Mouse (Mus musculus): ENCODE results near the gene Vcp. TPM values are rescaled to one million over a fixed set of nuclear protein-coding genes. Genes with fewer than 3 reads are reported as not detected.
"Not testable (repeated sequence)": the region's sequence is repeated elsewhere in the genome, so short reads cannot be mapped to it uniquely, and the experiment has no call there.

Gene Vcp
- polyA plus RNA-seq (2015; fragmentation: Nextera tagmentation; extraction: Ambion mirVana), result 205 and 207 TPM in 2 replicates

DNA sequence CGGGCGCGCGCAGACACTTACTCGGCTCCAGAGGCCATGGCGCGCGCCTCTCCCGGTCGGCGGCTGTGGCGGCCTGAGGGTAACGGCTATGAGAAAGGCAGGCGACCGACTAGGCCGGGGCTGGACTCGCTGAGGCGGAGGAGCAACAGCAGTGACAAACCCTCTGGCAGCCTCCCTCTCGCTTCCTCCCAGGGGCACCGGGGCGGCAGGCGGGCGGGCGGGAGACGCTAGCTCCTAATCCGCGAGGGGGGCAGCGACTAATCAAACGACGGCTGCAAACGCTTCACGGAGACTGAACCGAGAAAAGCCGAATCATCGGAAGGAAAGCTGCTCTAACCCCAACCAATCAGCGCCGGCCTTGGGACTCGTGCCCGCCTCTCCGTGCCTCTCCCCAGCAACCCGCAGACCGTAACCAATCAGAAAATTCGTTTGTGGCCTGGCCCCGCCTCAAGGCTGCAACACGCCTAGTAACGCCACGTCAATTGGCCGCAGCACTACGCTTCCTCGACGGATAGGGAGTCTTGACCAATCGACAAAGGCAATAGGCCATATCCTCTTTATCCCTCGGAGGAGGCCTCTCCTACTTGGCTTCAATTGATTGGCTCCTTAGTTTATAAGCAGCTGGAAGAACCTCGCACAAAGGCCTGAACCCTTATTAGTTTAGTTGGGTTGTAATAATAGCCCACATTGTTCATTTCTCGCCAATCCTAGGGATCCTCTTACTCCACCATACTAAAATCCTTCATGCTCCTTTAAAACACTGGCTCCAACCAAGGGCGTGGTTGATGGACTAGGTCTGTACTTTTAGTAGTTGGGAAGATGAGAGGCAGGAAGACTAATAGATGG is at the start of gene Vcp:
Gene Vcp (minus strand): TSS at position 367 of the 846 bp plus-strand sequence.
- Histone ChIP-seq H3K9ac (ENCODE audit: low read depth, low read length) (peak within 1 kb of the TSS; percentile 98), H3K4me3 (ENCODE audit: low read depth, low read length) (peak within 1 kb of the TSS; percentile 77), H3K27ac (ENCODE audit: low read depth, low read length) (peak within 1 kb of the TSS; percentile 98), H3K4me2 (replicated peaks; ENCODE audit: low read depth) (peak within 1 kb of the TSS; percentile 72)
- H3K36me3 ChIP-seq (ENCODE audit: control insufficient read depth, insufficient read depth); H3K4me1 ChIP-seq (replicated peaks; ENCODE audit: control insufficient read depth, insufficient read depth, low read length); H3K27me3 ChIP-seq (replicated peaks; ENCODE audit: control insufficient read depth, insufficient read depth, low read length); H3K9me3 ChIP-seq (ENCODE audit: control insufficient read depth): not testable (repeated sequence)
- peak; percentile 97 for ATAC-seq
- 1% methylated on average over 49 of the region's 56 CpGs for WGBS

DNA sequence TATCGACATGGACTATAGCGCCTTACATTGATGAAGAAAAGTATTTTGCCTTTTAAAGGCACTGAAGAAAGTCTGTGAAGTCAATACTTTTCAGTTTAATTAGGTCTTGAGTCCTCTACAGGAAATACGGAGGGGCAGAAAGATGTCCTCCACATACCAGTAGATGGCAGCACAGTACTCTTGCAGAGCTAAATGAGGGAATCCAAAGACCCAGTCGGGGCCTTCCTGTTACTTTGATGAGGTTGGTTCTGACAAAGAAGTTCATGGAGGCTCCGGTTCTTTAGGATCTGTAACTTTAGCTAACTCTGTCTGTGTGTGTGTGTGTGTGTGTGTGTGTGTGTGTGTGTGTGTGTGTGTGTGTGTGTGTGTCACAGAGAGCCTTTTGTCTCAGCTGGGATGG is 46.9 kb upstream of the Vcp start:
- Histone ChIP-seq H3K27me3 (replicated peaks; ENCODE audit: control insufficient read depth, insufficient read depth, low read length) (no peaks in the 10 kb centered on the region), H3K4me2 (replicated peaks; ENCODE audit: low read depth) (peak overlapping the region; percentile 88; the same call in 1 of the 2 replicates), H3K36me3 (ENCODE audit: control insufficient read depth, insufficient read depth) (no peaks in the 10 kb centered on the region), H3K27ac (ENCODE audit: low read depth, low read length) (no peak overlapping the region), H3K4me3 (ENCODE audit: low read depth, low read length) (no peak overlapping the region), H3K9me3 (ENCODE audit: control insufficient read depth) (no peaks in the 10 kb centered on the region), H3K9ac (ENCODE audit: low read depth, low read length) (no peak overlapping the region), H3K4me1 (replicated peaks; ENCODE audit: control insufficient read depth, insufficient read depth, low read length) (peaks cover 8% of the 10 kb centered on the region; the same call in 1 of the 2 replicates)
- WGBS, result 5% methylated on average over 5 of the region's 5 CpGs
- TF ChIP-seq CTCF (IDR thresholded peaks at IDR 0.05; ENCODE audit: low read depth), result peak; percentile 95
- ATAC-seq, result no peak

DNA sequence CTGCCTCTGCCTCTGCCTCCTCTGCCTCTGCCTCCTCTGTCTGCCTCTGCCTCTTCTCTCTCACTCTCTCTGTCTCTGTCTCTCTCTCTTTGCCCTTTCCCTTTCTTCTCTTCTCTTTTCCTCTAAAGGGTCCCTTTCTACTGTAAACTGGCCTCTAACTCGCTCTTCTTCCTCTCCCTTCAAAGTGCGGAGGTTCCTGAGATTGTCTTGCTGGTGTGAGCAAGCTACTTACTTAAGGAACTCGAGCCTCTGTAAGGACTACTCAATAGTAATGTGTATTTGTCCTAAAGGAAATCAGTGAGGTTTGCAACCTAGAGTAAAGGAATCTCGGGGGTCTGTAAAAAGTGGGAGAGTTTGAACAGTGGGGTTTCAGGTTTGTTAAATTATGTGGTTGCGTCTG is 46.3 kb upstream of the Vcp start:
- no peak for TF ChIP-seq CTCF (IDR thresholded peaks at IDR 0.05; ENCODE audit: low read depth)
- no peak for ATAC-seq
- Histone ChIP-seq H3K4me1 (replicated peaks; ENCODE audit: control insufficient read depth, insufficient read depth, low read length) (peaks cover 8% of the 10 kb centered on the region; the same call in 1 of the 2 replicates), H3K9ac (ENCODE audit: low read depth, low read length) (no peak overlapping the region), H3K27me3 (replicated peaks; ENCODE audit: control insufficient read depth, insufficient read depth, low read length) (no peaks in the 10 kb centered on the region), H3K36me3 (ENCODE audit: control insufficient read depth, insufficient read depth) (no peaks in the 10 kb centered on the region), H3K4me3 (ENCODE audit: low read depth, low read length) (no peak overlapping the region), H3K27ac (ENCODE audit: low read depth, low read length) (0 out of 2 replicates have a peak overlapping the region, but pooled peaks have one; percentile 67), H3K4me2 (replicated peaks; ENCODE audit: low read depth) (peak overlapping the region; percentile 88), H3K9me3 (ENCODE audit: control insufficient read depth) (no peaks in the 10 kb centered on the region)
- WGBS, result 51% methylated on average over 5 of the region's 5 CpGs

DNA sequence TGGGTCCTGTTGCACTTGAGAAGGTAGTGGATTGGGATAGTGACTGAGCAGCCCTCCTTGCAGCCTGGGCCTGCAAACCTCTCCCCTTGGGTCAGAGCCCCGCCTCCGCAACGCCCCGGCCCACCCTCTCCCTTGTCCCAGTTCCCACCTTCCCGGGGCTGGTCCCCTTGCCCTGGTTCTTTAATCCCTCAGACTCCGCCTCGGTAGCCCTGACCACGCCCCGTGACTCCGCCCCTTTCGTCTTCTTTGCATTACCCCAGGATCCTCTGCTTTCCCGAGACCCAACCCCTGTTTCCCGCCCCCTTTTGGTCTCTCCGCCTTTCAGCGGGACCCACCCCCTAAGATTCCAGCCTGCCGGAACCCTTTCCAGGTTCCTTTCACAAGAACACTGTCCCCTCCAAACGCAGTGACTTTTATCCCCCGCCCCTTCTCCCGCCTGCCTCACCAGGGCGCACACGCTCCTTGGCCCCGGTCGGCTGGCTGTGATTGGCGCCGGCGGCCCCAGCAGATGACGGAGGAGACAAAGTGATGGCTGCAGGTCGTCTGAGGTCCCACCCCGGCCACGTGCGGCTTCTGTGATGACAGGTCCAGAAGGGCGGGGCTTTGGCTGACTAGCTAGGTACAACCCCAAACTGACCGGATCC is 45.5 kb upstream of the Vcp start, which contains the start of gene Fam214b:
Gene Fam214b (minus strand): TSS at position 562 of the 644 bp plus-strand sequence.
- peak; percentile 90 for ATAC-seq
- Histone ChIP-seq H3K9ac (ENCODE audit: low read depth, low read length) (peak within 1 kb of the TSS; percentile 8; the same call in 1 of the 2 replicates), H3K4me2 (replicated peaks; ENCODE audit: low read depth) (peak within 1 kb of the TSS; percentile 88), H3K27ac (ENCODE audit: low read depth, low read length) (peak within 1 kb of the TSS; percentile 67), H3K4me1 (replicated peaks; ENCODE audit: control insufficient read depth, insufficient read depth, low read length) (peaks cover 8% of the 10 kb centered on the region; the same call in 1 of the 2 replicates), H3K9me3 (ENCODE audit: control insufficient read depth) (no peaks in the 10 kb centered on the region), H3K36me3 (ENCODE audit: control insufficient read depth, insufficient read depth) (no peaks in the 10 kb centered on the region), H3K27me3 (replicated peaks; ENCODE audit: control insufficient read depth, insufficient read depth, low read length) (no peaks in the 10 kb centered on the region), H3K4me3 (ENCODE audit: low read depth, low read length) (peak within 1 kb of the TSS; percentile 49)
- under 1% methylated on average over 33 of the region's 33 CpGs for WGBS
- TF ChIP-seq CTCF (IDR thresholded peaks at IDR 0.05; ENCODE audit: low read depth), result no peak; the same call in 1 of the 2 replicates

DNA sequence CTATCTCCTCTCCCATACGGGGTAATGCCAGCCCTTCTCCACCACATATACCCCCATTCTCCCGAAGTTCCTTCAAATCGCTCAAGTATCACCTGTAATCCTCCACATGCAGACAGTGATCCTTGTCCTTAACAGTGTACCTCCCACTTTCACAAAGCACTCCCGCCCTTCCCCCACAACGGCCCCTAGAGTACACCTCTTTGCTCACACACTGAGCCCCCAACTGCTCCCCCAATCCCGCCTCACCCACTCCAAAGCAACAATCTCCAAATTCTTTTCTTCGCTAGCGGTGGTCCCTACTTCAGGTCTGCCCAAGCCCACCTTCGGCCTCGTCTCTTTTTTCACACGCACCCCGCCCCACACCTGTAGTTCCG is 45.0 kb upstream of the Vcp start:
- peak overlapping the region; percentile 49 for H3K4me3 ChIP-seq (ENCODE audit: low read depth, low read length)
- H3K9me3 ChIP-seq (ENCODE audit: control insufficient read depth), result no peaks in the 10 kb centered on the region
- H3K36me3 ChIP-seq (ENCODE audit: control insufficient read depth, insufficient read depth), result no peaks in the 10 kb centered on the region
- peak overlapping the region; percentile 88 for H3K4me2 ChIP-seq (replicated peaks; ENCODE audit: low read depth)
- TF ChIP-seq CTCF (IDR thresholded peaks at IDR 0.05; ENCODE audit: low read depth), result no peak
- peak overlapping the region; percentile 67 for H3K27ac ChIP-seq (ENCODE audit: low read depth, low read length)
- no peaks in the 10 kb centered on the region for H3K27me3 ChIP-seq (replicated peaks; ENCODE audit: control insufficient read depth, insufficient read depth, low read length)
- ATAC-seq, result peak; percentile 3; the same call in 1 of the 2 replicates
- peaks cover 8% of the 10 kb centered on the region; the same call in 1 of the 2 replicates for H3K4me1 ChIP-seq (replicated peaks; ENCODE audit: control insufficient read depth, insufficient read depth, low read length)
- peak overlapping the region; percentile 8; the same call in 1 of the 2 replicates for H3K9ac ChIP-seq (ENCODE audit: low read depth, low read length)
- 5% methylated on average over 13 of the region's 13 CpGs for WGBS

DNA sequence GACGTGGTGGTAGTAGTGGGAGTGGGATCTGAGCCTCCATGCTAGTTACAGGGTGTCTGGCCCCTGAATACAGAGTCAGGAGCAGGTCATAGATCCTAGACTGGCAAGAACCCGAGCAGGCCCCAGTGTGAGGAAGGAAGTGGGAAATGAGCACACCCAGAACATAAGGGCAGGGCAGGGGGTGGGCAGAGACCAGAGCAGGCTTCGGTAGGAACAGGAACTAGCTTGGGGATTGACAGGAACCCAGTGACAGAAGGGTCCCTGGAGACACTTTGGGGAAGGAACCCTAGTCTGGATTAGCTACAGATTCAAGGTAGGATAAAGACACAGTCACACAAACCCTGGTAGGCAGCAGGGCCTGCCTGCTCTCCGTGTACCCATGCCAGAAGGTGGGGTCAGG is 44.4 kb upstream of the Vcp start:
- Histone ChIP-seq H3K4me3 (ENCODE audit: low read depth, low read length) (peak overlapping the region; percentile 49), H3K27me3 (replicated peaks; ENCODE audit: control insufficient read depth, insufficient read depth, low read length) (no peaks in the 10 kb centered on the region), H3K9me3 (ENCODE audit: control insufficient read depth) (no peaks in the 10 kb centered on the region), H3K4me2 (replicated peaks; ENCODE audit: low read depth) (peak overlapping the region; percentile 88), H3K36me3 (ENCODE audit: control insufficient read depth, insufficient read depth) (no peaks in the 10 kb centered on the region), H3K4me1 (replicated peaks; ENCODE audit: control insufficient read depth, insufficient read depth, low read length) (peaks cover 8% of the 10 kb centered on the region; the same call in 1 of the 2 replicates), H3K27ac (ENCODE audit: low read depth, low read length) (peak overlapping the region; percentile 67), H3K9ac (ENCODE audit: low read depth, low read length) (no peak overlapping the region)
- no peak for ATAC-seq
- TF ChIP-seq CTCF (IDR thresholded peaks at IDR 0.05; ENCODE audit: low read depth), result no peak
- 19% methylated on average over 4 of the region's 4 CpGs for WGBS
